Mouse (Mus musculus) ovary, adult 18-20 months (tissue): Measurements from ENCODE around the gene Mapkapk3.
A peak's percentile ranks its signal among the peaks of the same experiment; 100 is the strongest.

Source experiments
- DNase-seq: peaks from one replicate; pipeline ENCODE4 v3.0.0; 2022; ENCODE audit warnings: low spot score, mixed read lengths

The Mapkapk3 gene

GRCm38 (mm10) chr9:107263912-107264311, 25.8 kb downstream of the Mapkapk3 start:
- peak; percentile 56 for DNase-seq

GRCm38 (mm10) chr9:107262375-107262774, 27.3 kb downstream of the Mapkapk3 start:
- no peak for DNase-seq

GRCm38 (mm10) chr9:107261792-107262191, 27.9 kb downstream of the Mapkapk3 start:
- no peak for DNase-seq

GRCm38 (mm10) chr9:107260836-107261235, 28.8 kb downstream of the Mapkapk3 start:
- no peak for DNase-seq

GRCm38 (mm10) chr9:107260429-107260828, 29.2 kb downstream of the Mapkapk3 start:
- DNase-seq, result no peak

GRCm38 (mm10) chr9:107259571-107259970, 30.1 kb downstream of the Mapkapk3 start:
- DNase-seq, result no peak

GRCm38 (mm10) chr9:107255596-107255995, 34.1 kb downstream of the Mapkapk3 start:
- DNase-seq, result no peak

GRCm38 (mm10) chr9:107254925-107255324, 34.8 kb downstream of the Mapkapk3 start:
- no peak for DNase-seq

GRCm38 (mm10) chr9:107254476-107254875, 35.2 kb downstream of the Mapkapk3 start:
- DNase-seq, result peak; percentile 63

GRCm38 (mm10) chr9:107252164-107252563, 37.5 kb downstream of the Mapkapk3 start:
- no peak for DNase-seq

GRCm38 (mm10) chr9:107250416-107251337, 39.0 kb downstream of the Mapkapk3 start:
- DNase-seq, result no peak

GRCm38 (mm10) chr9:107249154-107249553, 40.5 kb downstream of the Mapkapk3 start:
- DNase-seq, result no peak

GRCm38 (mm10) chr9:107246170-107246569, 43.5 kb downstream of the Mapkapk3 start:
- DNase-seq, result no peak

- DNase-seq, result no peak
Observed at GRCm38 (mm10) chr9:107245311-107245710, 44.4 kb downstream of the Mapkapk3 start.

GRCm38 (mm10) chr9:107236151-107236550, 53.5 kb downstream of the Mapkapk3 start:
- no peak for DNase-seq

GRCm38 (mm10) chr9:107235261-107235660, 54.4 kb downstream of the Mapkapk3 start:
- no peak for DNase-seq

GRCm38 (mm10) chr9:107232140-107232539, 57.5 kb downstream of the Mapkapk3 start:
- DNase-seq, result no peak

- DNase-seq, result no peak
Observed at GRCm38 (mm10) chr9:107231539-107232139, 58.0 kb downstream of the Mapkapk3 start, which contains the start of gene Dock3. Gene Dock3 (minus strand): TSS chr9:107231909.

- DNase-seq, result no peak
Observed at GRCm38 (mm10) chr9:107230991-107231538, 58.6 kb downstream of the Mapkapk3 start.

- DNase-seq, result no peak
Observed at GRCm38 (mm10) chr9:107224597-107224996, 65.1 kb downstream of the Mapkapk3 start.
